Mouse (Mus musculus) spleen, postnatal 4 days (tissue): ENCODE data around the gene Gprc5b.

ENCODE experiments used
- DNase-seq, 2 experiments: peaks; one replicate each; pipeline ENCODE4 v3.0.0; 2022; ENCODE audit warnings: low spot score in 2 of 2

Gene Gprc5b

DNA sequence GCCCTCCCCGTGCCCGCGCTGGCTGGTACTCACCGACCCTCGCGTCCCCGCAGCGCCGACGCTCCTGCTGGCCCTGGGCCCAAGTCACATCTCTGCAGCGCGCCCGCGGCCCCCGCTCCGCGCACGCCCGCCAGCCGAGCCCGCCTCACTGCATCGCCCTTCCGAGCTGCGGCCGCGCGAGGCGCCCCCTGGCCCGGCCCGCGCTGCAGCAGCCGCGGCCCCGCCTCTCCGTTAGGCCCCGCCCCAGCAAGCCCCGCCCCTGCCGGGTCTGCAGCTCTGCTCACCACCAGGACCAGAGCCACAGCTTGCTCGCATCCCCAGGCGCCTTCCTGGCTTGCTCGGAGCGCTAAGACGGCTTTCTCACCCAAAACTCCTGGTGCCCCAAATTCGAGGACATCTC lies at the start of gene Gprc5b:
TSS of gene Gprc5b (minus strand) at position 205 of the 400 bp plus-strand sequence.
- DNase-seq, result peak; percentile 80 to 85

DNA sequence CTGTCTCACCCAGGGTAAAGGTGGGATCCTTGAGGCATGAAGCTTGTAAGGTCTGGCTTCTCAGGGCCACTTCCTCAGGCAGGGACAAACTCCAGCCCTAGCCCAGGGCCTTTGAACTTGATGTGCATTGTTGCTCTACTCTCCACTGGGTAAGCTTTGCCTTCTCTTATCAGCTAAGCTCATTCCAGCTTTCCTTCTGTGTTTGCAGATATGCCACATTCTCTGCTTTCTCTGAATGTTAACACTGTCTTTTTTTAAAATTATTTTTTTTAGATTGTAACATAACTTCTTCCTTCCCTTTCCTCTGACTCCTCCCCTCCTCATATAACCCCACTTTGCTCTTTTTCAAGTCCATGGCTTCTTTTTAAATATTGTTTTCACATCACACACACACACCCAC lies 46.5 kb upstream of the Gprc5b start:
- no peak for DNase-seq

DNA sequence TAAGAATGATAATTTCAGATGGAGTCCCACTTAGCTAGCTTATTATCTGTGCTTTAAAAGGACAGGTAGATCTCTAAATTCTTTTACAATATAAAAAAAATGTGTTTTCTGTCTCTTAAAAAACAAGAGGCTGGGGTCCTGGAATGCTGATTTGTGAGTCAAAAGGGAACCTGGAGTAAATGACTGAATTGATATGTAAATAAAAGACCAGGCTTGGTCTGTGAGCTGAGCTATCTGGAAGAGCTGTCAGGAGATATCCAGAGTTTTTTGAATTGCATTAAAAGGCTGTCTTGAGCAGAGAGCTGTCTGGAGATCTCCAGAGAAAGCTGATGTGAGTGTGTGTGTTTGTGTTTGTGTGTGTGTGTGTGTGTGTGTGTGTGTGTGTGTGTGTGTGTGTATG lies 42.6 kb upstream of the Gprc5b start:
- DNase-seq, result no peak

DNA sequence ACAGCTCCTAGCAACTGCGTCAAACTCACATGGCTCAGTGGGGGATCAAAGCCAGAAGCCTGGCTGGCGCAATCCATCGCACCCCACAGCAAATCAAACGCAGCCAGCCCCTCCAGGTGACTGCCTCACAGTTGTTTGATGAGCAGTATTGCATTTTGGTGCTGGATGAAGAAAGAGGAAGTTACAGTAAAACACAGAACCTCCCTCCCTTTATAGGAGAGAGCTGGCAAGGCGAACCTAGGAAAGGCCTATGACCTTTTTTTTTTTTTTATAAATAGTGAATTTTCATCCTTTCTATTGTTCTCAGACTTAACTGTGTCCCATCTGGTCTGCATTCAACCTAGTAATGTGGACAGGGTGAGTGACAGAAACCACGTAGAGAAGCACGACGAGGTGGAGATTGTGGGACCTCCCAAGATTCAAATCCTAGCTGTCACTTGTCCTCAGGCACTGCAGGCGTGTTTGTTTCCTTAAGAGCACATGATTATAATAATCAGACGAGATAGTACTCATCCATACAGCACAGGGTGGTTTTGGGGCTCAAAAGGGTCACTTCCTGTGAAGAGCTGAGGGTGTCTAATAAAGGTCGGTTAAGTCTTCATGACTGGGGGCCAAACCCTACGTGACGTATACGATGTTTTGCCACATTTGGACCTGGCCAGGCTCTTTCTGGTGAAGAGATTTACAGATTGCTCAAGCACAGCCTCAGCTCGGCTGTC lies 39.4 kb upstream of the Gprc5b start:
- DNase-seq, result no peak

DNA sequence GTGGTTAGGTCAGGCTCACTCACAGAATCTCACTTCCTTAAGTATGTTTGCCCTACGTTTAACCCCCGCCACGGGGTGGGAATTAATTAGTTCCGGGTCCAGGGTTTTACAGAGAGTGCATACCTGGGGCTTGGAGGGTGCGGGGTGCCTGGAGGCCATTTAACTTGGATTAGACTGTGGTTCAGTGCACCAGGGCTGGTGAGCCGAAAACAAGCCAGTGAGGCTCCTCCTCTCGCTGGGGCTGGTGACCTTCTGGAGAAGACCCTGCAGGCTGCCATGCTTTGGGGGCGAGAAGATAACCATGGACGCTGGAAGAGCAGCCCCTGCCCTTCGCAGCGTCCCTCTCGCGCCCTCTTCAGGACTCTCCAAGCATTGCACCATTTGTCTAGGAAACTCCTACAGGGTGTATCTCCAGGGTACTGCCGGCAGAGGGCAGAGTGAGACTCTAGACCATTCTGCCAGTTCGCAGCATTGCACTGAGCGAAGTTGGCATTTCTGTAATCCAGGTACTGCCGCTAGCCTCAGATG lies 28.4 kb upstream of the Gprc5b start:
- DNase-seq, result peak; percentile 25 to 72

DNA sequence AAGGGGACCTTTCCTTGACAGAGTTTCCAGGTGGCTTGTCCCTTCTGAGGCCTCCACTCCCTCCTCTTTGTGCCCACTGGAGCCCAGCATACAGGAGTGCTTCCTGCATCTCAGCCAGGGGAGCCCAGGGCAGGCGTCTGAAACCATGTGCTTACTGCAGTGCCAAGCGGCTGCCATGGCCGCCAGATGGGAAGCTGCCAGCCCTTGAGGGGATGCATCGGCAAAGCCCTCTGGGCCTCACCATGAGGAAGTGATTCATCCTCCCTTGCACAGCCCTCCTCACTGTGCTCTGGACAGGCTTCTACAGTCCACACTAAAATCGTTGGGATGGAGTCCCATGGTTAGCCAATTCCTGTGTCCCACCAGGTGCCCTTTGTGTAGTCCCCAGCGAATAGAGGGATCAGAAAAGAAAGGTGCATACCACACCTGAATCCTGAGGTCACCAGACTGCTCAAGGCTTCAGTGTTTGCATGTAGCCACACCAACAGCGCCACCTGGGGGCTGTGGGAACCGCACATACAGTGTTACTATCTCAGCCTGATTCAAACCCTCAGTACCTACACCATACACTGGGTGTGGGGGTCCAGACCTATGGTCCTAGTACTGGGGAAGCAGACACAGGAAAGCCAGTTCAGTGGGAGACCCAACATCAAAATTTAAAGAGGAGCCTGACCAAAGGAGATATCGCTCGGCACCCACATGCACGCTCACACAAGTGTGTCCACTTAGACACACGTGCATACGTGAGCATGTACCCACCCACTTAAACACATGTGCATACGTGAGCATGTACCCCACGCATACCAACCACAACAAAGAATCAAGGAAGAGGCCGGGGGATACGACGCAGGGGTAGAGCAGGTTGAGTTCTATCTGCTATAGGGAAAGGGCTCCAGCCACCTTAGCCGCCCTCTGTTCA lies 27.5 kb upstream of the Gprc5b start:
- peak; percentile 21 to 68 for DNase-seq

DNA sequence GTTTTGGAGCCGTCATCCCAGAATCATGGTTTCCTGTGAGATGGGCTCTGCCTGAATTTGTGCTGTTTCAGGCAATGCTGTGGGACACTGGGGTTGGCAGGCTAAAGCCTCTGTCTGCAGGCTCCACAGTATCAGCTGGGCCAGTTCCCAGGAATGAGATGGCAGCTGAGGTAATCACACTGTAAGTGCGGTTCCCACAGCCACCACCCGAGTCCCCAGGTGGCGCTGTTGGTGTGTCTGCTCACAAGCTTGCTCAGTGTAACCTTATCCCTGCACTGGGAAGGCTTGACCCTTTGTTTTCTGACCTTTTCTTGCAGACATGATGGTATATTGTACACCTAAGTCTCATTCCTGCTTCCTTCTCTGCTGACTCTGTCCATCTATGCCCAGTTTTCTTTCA lies 24.5 kb upstream of the Gprc5b start:
- DNase-seq, result no peak

DNA sequence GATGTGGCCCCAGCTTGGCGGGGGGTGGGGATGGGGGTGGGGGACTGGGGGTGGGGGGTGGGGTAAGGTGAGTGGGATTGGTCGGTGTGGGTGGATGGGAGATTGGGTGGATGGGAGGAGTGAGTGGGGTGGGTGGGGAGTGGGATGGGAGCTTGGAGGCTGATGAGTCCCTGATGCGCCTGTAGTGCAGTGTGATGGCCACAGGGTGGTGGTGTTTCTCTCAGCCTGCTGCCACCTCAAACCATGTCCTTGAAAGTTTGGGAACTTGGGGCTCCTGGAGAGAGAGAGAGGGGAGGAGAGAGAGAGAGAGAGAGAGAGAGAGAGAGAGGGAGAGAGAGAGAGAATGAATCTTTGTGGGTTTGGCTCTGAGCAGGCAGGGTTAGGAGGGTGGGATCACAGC lies 20.7 kb upstream of the Gprc5b start:
- no peak for DNase-seq

DNA sequence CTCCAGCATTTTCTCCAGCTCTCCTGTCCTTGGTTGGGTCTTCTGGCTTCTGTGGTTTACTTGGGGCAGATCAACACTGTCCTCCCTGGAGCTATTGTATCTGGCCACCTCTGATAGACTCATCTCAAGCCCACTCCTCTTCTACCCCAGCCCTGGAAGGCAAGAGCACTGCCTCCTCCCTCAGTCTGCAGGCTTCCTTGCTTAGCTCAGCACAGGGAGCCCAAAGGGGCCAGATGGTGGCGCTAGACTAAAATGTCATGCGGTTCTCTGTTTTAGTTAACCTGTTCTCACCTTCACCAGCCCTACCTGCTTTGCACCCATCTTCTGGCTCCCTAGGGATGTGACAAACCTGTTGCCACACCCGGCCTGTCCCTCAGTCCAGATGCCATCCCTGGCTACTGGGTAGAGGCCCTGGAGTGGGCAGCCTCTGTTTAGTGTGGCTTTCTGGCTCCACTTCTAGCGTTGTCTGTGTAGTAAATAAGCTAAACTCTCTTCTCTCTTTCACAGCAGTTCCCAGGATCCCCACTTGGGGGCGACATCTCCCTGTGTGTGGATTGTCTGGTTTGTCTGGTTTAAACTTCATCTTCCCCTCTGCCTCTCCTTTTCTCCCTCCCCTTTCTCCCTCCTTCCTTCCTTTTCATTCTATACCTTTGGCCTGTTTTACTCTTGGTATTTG lies 16.0 kb upstream of the Gprc5b start:
- peak; percentile 38 to 79 for DNase-seq

DNA sequence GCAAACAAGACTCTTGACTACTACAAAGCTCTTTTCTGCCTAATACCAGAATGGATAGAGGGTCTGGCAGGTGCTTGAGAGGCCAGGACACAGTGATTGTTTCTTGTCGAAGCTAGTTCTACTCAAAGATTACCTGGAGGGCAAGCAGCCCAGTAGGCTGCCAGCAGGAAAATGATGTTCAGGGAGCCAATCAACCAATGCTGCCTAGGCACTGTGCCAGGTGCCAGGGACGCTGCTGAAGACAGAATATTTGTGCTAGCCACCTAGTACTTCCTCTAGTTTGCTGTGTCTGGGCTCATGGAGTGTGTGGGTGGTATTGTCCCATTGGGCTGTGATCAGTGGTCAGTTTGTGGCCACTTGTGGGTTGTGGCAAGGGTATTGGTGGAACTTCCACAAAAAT lies 7.5 kb upstream of the Gprc5b start:
- DNase-seq, result no peak

DNA sequence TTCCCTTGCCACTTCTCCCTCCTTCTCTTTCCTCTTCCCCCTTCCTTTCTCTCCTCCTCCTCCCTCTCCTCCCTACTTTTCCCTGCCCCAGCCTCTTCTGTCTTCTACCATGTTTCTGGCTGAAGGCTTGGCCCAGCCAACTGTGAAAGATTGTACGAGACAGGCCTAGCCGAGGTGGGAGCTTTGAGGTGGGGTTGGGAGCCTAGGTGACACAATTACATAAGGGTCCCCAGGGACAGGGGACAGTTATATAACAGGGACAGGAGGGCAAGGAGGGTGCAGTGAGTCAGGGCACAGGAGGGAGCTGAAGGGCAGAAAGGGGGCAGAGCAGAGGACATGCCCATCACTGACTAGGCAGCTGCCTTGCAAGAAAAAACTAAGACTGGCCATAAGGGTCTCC lies 7.0 kb upstream of the Gprc5b start:
- DNase-seq, result no peak

DNA sequence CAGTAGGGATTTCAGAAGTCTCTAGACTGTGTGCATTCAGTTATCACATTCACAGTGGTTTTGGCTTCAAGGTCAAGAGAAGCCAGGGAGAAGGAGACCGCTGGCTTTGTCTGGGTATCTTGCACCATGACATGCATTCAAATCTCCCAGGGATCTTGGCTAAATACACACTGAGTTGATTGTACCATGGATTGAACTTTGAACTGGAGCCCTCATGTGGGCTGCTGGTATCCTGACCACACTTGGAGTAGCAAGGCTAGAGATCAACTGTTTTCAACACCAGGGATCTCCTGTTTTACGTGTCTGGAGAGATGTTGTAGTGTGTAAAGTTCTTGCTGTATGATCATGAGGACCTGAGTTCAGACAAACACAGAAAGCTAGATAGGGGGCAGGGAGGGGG lies 4.8 kb upstream of the Gprc5b start:
- no peak for DNase-seq

DNA sequence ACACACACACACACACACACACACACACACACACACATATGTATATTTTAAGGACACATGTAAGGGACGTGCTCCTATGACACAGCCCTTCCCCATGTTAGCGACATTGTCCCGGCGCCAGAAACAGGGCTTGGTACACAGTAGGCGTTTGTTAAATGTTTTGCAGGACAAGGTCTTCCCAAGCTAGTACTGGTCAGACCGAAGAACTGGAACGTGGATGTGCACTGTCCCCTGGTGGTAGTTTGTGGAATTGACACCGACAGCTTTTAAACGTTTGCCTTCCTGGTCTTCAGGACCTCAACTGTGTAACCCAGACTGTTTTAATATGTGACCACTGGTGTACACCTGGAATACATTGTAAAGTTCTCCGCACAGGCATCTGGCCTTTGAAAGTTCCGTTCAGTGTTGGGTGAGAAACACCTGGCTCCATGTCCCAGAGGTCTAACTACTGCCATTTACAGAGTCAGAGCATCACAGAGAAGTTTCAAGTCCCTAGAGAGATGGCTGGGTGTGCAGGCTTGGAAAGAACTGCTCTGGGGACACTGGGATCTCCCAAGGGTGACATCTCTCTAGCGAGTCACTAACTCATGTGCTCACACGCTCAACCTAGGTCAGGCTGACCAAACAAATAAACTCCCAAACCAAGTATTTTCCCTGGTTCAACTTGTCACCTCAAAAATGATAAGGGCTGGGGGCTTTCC lies 1.3 kb upstream of the Gprc5b start:
- DNase-seq, result peak; percentile 62 to 81

DNA sequence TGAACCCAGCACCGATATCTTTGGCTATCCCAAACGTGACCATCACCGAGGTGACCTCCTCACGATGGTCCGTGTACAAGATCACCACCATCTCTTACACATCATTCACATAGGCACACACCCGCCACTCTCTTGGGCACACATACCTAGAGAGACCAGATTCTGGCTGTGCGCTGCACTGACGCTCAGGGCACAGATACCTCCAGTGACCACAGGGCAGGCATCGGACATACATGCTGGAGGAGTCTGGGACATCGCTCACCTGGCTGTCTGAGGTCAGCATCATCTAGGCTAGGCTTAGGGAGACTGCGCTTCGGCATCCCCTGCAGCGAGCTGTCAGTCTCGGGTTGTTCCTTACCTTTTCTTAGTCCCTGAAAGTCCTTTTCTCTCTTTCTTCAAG lies 660 bp upstream of the Gprc5b start:
- DNase-seq, result no peak

DNA sequence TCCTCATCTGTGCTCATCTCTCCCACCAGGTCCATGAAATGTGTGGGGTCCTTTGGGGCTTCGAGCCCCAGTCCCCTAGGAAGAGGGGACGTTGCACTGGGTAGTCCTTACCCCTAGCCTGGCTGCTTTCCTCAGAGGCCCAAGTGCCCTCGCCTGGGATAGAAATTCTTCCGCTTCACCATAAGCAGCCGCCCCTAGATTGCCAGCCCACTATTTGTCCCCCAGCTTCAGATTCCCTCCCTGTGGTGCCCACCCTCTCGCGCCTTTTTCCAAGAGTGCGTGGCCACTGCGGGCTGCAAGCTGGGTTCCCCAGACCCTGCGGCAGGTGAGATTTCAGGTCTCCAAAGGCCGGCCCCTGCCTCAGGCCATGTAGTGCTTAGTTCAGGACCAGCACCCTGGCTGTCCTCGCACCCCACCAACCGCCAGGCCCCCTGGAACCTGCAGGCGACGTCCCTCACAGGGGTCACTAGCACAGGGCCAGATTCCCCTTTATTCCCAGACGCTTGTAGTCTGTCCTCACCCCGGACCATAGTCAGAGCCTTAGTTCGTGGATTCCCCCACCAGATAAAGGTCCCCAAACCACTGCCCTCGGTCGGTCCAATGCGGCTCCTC lies 674 bp downstream of the Gprc5b start:
- no peak for DNase-seq

DNA sequence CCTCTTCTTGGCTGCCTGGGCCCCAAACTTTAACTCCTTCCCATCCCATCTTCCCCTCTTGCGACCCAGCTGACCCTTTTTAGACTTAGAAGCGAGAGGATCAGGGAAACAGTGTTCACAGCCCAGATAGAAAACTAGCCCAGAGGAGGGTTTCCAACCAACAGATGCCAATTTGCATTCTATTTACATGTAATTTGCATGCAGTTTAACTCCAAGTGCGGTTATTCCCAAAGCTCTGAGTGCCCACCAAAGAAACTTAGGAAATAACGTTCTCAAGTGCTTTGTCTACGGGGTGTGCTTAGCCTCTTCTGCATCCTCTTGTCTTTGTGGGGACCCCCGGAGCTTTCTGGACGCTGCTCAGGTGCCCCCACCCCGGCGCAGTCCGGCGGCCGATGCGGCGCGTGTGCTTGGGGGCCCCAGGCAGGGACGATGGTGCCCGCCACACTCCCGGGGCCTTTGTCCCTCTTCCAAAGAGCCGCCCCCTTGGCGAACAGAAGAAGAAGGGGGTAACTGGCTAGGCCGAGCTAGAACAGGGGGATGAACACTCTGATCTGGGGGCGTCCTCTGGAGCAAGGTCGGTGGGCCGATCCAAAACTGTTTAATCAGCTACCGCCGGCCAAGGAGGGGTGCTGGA lies 1.3 kb downstream of the Gprc5b start:
- no peak for DNase-seq

DNA sequence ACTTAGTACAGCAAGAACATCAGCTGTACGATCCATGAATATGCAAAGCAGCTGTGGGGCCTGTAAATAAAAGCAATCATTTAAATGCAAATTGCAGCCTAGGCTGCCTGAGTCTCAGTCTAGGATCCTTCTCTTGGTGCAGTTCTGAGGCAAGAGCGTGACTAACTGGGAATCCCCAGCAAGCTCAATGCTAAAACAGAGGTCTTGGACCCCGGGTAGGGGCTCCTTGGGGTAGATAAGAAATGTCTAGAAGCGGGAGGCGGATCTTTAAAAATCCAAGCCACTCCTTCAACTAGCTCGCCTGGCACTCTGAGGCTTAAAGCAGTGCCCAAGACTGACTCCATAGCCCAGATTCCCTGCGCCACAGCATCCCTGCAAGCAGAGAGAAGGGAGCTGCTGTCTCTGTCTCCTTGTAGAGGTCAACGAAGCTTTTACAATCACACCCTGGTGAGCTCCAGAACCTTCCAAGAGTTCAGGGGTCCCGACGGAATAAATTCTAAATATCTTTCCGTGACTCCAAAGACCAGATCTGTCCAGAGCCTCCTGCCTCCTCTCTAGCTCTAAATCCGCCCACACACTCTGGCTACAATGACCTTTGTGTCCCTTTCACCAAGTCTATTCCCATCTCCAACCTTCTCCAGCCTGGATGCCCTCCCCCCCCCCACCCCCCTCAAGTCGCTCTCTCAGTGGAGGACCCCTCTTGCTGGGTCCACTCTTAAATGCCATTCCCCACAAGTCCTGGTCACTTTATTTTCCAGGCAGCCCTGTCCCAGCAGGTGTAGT lies 2.2 kb downstream of the Gprc5b start:
- DNase-seq, result no peak

DNA sequence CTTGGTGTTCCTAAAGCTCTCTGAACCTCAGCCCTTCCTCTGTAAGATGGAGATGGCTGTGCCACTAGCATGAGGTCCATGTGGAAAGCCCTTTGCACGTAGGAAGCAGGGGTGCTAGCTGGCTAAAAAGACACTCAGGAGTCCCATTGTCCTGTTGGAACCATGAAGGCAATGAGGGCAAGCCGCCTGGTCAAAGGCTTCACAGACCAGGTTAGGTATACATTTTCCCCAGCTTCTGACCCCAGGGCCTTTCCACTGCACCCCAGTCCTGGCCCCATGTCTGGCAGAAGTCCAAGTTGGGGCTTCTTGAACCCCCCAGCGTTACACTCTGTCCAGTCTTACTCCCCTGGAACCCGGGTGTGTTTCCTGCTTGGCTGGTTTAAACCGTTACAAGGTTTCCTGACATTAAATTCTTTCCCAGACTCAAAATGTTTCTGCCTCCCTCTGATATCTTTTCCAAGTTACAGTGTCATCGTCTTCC lies 2.9 kb downstream of the Gprc5b start:
- DNase-seq, result no peak

DNA sequence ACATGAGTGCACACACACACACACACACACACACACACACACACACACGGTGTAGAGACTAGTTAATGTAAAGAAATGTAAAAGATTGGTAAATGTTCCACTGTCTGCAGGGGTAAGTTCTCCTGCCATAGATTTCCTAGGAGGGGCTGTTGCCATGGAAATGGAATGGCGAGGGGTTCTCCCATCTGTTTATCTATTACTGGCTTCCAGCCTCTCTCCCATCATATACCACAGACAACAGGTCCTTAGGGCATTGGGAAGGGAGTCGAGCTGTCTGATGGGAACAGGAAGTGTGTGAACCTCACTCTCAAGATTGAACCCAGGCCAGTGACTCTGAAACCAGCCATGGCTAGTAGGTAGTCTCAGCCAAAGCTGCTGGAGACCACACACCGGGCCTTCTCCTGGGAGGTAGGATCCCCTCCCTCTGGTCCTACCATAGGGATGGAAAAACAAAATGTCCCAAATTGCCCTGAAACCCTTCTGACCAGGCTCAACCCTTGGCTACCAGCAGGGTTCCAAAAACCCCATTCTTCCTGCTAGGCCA lies 3.6 kb downstream of the Gprc5b start:
- DNase-seq, result no peak

DNA sequence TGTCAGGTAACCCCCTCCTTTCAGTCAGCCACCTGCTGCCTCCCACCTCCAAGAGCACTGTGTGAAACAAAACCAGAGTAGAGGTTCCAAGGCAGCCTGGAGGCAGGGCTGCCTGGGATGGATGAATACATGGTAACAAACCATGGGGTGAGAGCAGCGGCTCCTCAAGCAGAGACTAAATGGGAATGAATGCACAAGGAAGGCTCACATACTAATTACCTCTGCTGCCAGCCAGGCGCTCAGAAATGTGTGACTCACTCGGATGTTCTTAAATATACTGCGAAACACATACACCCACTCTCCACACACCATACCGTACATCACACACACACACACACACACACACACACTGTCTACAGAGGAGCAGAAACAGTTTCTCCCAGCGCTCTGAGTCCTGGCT lies 4.7 kb downstream of the Gprc5b start:
- no peak for DNase-seq
